Mouse (Mus musculus) embryonic facial prominence, embryonic 10.5 days (tissue): ENCODE results near the gene Dcp1b. TPM values are rescaled to one million over a fixed set of nuclear protein-coding genes. Genes with fewer than 3 reads are reported as not detected.

ENCODE experiments used
- DNase-seq: peaks from one replicate; pipeline ENCODE4 v3.0.0-alpha.2; 2017; ENCODE audit warnings: low spot score
- H3K27ac ChIP-seq: fragments of 300-500 bp; sonication (generic); replicated peaks from 2 replicates; pipeline ENCODE4 v1.5.1; 2016; ENCODE audit warnings: mild to moderate bottlenecking
- H3K27me3 ChIP-seq: fragments of 300-500 bp; sonication (generic); replicated peaks from 2 replicates; pipeline ENCODE4 v1.6.1; 2016; ENCODE audit warnings: low read depth, mild to moderate bottlenecking; ENCODE audit not compliant: poor library complexity, severe bottlenecking
- H3K36me3 ChIP-seq: fragments of 300-500 bp; sonication (generic); replicated peaks from 2 replicates; pipeline ENCODE4 v1.6.1; 2016; ENCODE audit warnings: mild to moderate bottlenecking, moderate library complexity
- H3K4me1 ChIP-seq: fragments of 300-500 bp; sonication (generic); 2 replicates; pipeline ENCODE4 v1.6.1; 2016
- H3K4me3 ChIP-seq: fragments of 300-500 bp; sonication (generic); 2 replicates; pipeline ENCODE4 v1.5.1; 2016; ENCODE audit warnings: mild to moderate bottlenecking, moderate library complexity
- H3K9me3 ChIP-seq: fragments of 300-500 bp; sonication (generic); 2 replicates; pipeline ENCODE4 v1.6.1; 2016; ENCODE audit warnings: mild to moderate bottlenecking
- WGBS: fragments of 180-500 bp; shearing (Covaris S2); methylation state at CpG from one replicate; pipeline ENCODE4 v1.1.7; 2016; 5-methylcytosine and 5-hydroxymethylcytosine counted together
- polyA plus RNA-seq: library from polyadenylated mRNA; unstranded; fragments of >200 nt; fragmentation: Nextera tagmentation; extraction: Ambion mirVana; gene quantifications from 2 replicates; pipeline ENCODE4 v1.2.1, GENCODE M21; 2016

The Dcp1b gene
- polyA plus RNA-seq, 1 experiment from 2014 or later = 8.4 TPM

DNA sequence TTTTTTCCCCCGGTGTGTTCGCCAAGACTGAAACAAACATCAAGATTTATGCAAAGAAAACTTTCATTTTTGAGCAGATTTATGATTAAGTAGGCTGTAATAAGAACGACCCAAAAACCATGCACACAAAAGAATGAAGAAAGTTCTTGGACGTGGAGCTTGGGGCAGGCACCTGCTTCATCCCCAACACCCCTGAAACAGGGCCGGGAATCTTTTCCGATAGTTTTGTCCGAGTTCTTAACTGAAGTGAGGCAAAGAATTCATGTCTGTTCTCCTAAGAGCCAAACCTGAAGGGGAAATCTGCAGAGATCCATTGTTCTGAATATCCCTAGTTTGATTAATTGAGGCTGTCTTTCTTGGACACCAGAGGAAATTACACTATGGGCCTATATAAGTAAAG is 1.1 kb downstream of the Dcp1b start:
- DNase-seq = no peak
- Histone ChIP-seq H3K27ac (no peak overlapping the region), H3K27me3 (no peaks in the 10 kb centered on the region), H3K4me1 (peaks cover 24% of the 10 kb centered on the region), H3K36me3 (no peaks in the 10 kb centered on the region), H3K4me3 (peak overlapping the region; percentile 95), H3K9me3 (no peaks in the 10 kb centered on the region)
- WGBS = 78% methylated on average over 7 of the region's 7 CpGs

DNA sequence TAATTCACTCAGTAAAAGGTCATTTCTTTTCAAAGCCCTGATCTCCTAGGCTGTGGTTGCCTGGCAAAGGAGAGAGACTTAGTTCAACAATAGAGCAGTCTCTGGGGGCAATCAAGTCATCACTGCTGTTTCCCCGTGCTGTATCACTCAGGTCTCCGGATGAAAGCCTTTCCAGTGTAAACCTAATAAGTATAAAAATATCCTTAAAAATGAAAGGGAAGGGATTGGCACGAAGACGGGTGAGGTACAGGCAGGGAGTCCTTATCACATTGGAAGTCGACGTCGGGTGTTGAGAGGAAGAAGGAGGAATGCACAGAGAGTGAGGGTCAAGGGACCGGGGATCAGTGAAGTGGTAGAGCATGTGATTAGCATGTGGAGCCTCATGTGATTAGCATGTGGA is 2.0 kb downstream of the Dcp1b start:
- Histone ChIP-seq H3K4me1 (peaks cover 24% of the 10 kb centered on the region), H3K36me3 (no peaks in the 10 kb centered on the region), H3K9me3 (no peaks in the 10 kb centered on the region), H3K4me3 (no peak overlapping the region), H3K27ac (no peak overlapping the region), H3K27me3 (no peaks in the 10 kb centered on the region)
- WGBS = 75% methylated on average over 8 of the region's 8 CpGs
- no peak for DNase-seq

- Histone ChIP-seq H3K36me3 (peaks cover 9% of the 10 kb centered on the region), H3K4me1 (peaks cover 19% of the 10 kb centered on the region), H3K9me3 (no peaks in the 10 kb centered on the region), H3K27me3 (no peaks in the 10 kb centered on the region), H3K4me3 (no peak overlapping the region), H3K27ac (no peak overlapping the region)
- DNase-seq = no peak
- WGBS = 94% methylated on average over 2 of the region's 2 CpGs
Measured at GRCm38 (mm10) chr6:119180188-119180587, 5.1 kb downstream of the Dcp1b start.

DNA sequence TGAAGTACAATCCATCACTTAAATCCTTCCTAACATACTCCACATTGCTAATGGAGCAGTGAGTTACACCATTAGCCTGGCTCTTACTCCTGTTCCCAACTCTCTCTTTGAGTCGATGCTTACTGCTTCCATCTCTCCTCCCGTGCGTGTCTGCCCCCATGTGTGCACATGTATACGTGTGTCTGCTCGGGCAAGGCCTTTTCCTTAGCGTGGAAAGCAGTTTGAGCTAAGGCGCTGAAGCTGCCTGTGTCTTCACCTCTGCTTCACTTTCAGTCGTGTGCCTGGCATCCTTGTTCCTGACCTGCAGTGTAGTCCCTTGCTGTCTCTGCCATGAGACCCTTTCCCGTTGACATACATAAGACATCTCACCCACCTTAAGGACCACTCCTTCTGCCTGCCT is 7.2 kb downstream of the Dcp1b start:
- 88% methylated on average over 9 of the region's 9 CpGs for WGBS
- no peak for DNase-seq
- Histone ChIP-seq H3K9me3 (no peaks in the 10 kb centered on the region), H3K27me3 (no peaks in the 10 kb centered on the region), H3K4me3 (no peak overlapping the region), H3K27ac (no peak overlapping the region), H3K4me1 (no peaks in the 10 kb centered on the region), H3K36me3 (peaks cover 9% of the 10 kb centered on the region)

- 60% methylated on average over 3 of the region's 3 CpGs for WGBS
- no peaks in the 10 kb centered on the region for H3K27me3 ChIP-seq
Measured at GRCm38 (mm10) chr6:119183781-119184180, 8.7 kb downstream of the Dcp1b start.

GRCm38 (mm10) chr6:119186658-119187057 is 11.6 kb downstream of the Dcp1b start:
- peaks cover 32% of the 10 kb centered on the region for H3K36me3 ChIP-seq
- 59% methylated on average over 8 of the region's 8 CpGs for WGBS
- H3K4me1 ChIP-seq = no peaks in the 10 kb centered on the region
- peak; percentile 20 for DNase-seq
- no peaks in the 10 kb centered on the region for H3K27me3 ChIP-seq
- H3K9me3 ChIP-seq = no peaks in the 10 kb centered on the region
- no peak overlapping the region for H3K4me3 ChIP-seq
- H3K27ac ChIP-seq = no peak overlapping the region

More at GRCm38 (mm10) chr6:119183781-119184180, 8.7 kb downstream of the Dcp1b start:
- Histone ChIP-seq H3K36me3 (peaks cover 12% of the 10 kb centered on the region), H3K27ac (no peak overlapping the region), H3K9me3 (no peaks in the 10 kb centered on the region), H3K4me3 (no peak overlapping the region), H3K4me1 (no peaks in the 10 kb centered on the region)
- no peak for DNase-seq

DNA sequence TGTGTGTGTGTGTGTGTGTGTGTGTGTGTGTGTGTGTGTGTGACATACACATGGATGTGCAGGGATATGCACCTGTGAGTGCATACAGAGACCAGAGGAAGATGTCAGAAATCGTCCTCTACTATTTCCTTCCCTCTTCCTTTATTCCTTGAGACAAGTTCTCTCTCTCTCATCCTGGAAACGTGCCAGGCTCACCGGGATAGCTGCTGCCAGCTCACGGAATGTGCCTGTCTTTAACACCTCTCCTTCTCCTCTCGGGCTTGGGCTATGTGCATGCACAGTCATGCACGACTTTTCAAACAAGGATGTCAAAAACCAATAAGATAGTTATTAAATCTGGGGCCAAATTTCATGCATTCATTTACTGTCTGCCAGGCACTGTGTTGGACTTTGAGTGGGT is 12.6 kb downstream of the Dcp1b start:
- Histone ChIP-seq H3K4me1 (no peaks in the 10 kb centered on the region), H3K27me3 (no peaks in the 10 kb centered on the region), H3K4me3 (no peak overlapping the region), H3K36me3 (peaks cover 38% of the 10 kb centered on the region), H3K9me3 (no peaks in the 10 kb centered on the region), H3K27ac (no peak overlapping the region)
- WGBS = 88% methylated on average over 6 of the region's 6 CpGs
- no peak for DNase-seq

DNA sequence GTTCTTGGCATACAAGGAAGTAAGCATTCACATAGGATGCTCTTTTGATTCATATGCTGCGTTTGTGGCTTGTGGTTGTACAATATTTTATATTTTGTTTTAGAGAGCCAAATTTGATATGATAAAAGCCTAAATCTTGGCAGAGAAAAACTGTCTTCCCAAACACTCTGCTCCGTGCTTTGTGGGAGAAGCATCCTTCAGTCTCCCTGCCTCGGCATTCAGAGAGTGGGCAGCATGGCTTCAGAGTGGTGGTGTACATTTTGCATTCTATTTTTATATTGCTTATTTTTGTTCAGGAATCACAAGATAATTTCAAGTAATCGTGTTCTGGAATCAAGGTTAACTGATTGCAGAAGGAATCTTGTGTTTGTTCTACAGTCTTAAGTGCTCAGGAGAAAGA is 16.4 kb downstream of the Dcp1b start:
- Histone ChIP-seq H3K4me1 (peaks cover 14% of the 10 kb centered on the region), H3K27me3 (no peaks in the 10 kb centered on the region), H3K9me3 (no peaks in the 10 kb centered on the region), H3K27ac (no peak overlapping the region), H3K36me3 (peaks cover 47% of the 10 kb centered on the region), H3K4me3 (no peak overlapping the region)
- DNase-seq = no peak
- WGBS = 90% methylated on average over 4 of the region's 4 CpGs

- Histone ChIP-seq H3K27me3 (no peaks in the 10 kb centered on the region), H3K9me3 (no peaks in the 10 kb centered on the region), H3K27ac (no peak overlapping the region), H3K4me1 (peaks cover 18% of the 10 kb centered on the region), H3K4me3 (no peak overlapping the region), H3K36me3 (peaks cover 43% of the 10 kb centered on the region)
- no peak for DNase-seq
- WGBS = 79% methylated on average over 15 of the region's 15 CpGs
Measured at GRCm38 (mm10) chr6:119193571-119194154, 18.6 kb downstream of the Dcp1b start.

GRCm38 (mm10) chr6:119194161-119194560 is 19.1 kb downstream of the Dcp1b start:
- peak; percentile 27 for DNase-seq
- peaks cover 43% of the 10 kb centered on the region for H3K36me3 ChIP-seq
- WGBS = 47% methylated on average over 9 of the region's 9 CpGs
- no peak overlapping the region for H3K4me3 ChIP-seq
- peaks cover 23% of the 10 kb centered on the region for H3K4me1 ChIP-seq
- H3K9me3 ChIP-seq = no peaks in the 10 kb centered on the region
- H3K27ac ChIP-seq = no peak overlapping the region; the same call in 1 of the 2 replicates
- H3K27me3 ChIP-seq = no peaks in the 10 kb centered on the region

GRCm38 (mm10) chr6:119194601-119195000 is 19.5 kb downstream of the Dcp1b start:
- no peaks in the 10 kb centered on the region for H3K27me3 ChIP-seq
- H3K27ac ChIP-seq = no peak overlapping the region
- DNase-seq = no peak
- H3K4me1 ChIP-seq = peaks cover 27% of the 10 kb centered on the region
- H3K4me3 ChIP-seq = no peak overlapping the region
- H3K36me3 ChIP-seq = peaks cover 39% of the 10 kb centered on the region
- no peaks in the 10 kb centered on the region for H3K9me3 ChIP-seq
- WGBS = 69% methylated on average over 7 of the region's 7 CpGs

- no peak for DNase-seq
- Histone ChIP-seq H3K36me3 (peaks cover 31% of the 10 kb centered on the region), H3K4me3 (no peak within 1 kb of the TSS), H3K27ac (no peak within 1 kb of the TSS), H3K9me3 (no peaks in the 10 kb centered on the region), H3K27me3 (no peaks in the 10 kb centered on the region), H3K4me1 (peaks cover 27% of the 10 kb centered on the region)
- WGBS = 84% methylated on average over 17 of the region's 17 CpGs
Measured at GRCm38 (mm10) chr6:119196382-119197305, 21.6 kb downstream of the Dcp1b start, which contains the start of gene Cacna1c. Cacna1c (minus strand) TSS chr6:119196418.
